Mouse (Mus musculus) megakaryocyte-erythroid progenitor cell, adult 5-6 weeks (primary cell): ENCODE measurements around the gene Tnfrsf1a. TPM values are rescaled to one million over a fixed set of nuclear protein-coding genes. Genes with fewer than 3 reads are reported as not detected.

Experiments used
- ATAC-seq: replicated peaks from 2 replicates; pipeline ENCODE4 v1.8.0; 2016; ENCODE audit warnings: mild to moderate bottlenecking, inconsistent platforms; ENCODE audit not compliant: severe bottlenecking, poor library complexity, low FRiP score, low TSS enrichment
- total RNA-seq, 2 experiments: library from RNA; stranded (forward) in 1 of 2; stranded (reverse) in 1 of 2; fragments of 200-1000, 215-1000 nt in 1 of 2; fragments of >200 nt in 1 of 2; fragmentation: Nextera tagmentation in 1 of 2; gene quantifications; 2 replicates each; pipeline ENCODE4 v1.2.3; 2014 to 2017

The Tnfrsf1a gene
- total RNA-seq, 2 experiments from 2014 or later: 6.3 to 8.6 TPM

DNA sequence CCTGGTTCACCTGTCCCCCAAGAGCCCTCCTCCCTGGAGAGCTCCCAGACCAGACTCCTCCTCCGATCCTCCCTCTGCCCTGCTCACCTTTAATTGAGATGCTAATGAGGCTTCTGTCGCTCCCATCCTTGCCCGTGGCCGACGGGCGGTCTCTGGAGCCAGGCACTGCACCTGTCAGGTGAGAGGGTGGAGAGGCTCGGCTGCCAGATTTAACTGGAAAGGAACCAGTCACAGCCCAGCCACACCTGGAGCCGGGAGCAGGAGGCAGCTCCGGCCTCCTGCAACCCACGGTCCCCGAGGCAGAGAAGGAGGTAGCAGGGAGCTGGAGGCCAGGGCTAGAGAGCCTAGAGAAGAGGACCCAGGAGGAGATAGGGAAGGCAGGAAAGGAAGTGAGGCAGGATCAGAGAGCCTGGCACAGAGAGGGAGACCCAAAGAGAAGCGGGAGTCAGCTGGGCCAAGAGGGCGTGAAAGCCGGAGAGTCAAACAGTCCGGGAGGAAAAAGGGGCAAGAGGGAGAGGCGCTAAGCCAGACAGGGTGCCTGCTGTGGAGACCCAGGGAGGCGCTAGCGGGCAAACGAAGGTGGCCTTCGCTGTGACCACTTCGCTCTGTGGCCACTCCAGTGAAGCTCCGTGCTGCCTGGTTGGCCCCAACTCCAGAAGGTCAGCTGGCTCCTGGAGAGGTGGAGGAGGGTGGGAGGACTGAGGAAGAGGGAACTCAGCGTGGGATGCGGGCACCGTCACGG is 27.9 kb upstream of the Tnfrsf1a start:
- ATAC-seq: no peak

DNA sequence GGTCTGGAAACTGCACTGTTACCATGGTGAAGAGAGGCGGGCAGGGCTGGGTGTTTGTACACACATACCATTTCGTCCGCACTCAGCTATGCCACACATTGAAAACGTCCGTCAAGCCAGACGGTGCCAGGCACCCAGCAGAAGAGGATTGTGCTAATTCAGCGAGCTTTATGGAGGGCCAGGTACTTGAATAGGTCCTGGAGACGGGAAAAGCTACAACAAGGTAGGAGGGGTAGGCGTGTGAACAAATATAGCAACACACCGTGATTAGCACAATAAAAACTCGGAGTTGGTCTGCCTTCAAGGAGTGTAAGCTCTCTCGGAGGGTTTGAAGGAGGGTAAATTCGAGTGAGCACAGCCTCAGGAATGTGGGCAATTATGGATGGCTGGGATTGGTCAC is 26.4 kb upstream of the Tnfrsf1a start:
- ATAC-seq: no peak

DNA sequence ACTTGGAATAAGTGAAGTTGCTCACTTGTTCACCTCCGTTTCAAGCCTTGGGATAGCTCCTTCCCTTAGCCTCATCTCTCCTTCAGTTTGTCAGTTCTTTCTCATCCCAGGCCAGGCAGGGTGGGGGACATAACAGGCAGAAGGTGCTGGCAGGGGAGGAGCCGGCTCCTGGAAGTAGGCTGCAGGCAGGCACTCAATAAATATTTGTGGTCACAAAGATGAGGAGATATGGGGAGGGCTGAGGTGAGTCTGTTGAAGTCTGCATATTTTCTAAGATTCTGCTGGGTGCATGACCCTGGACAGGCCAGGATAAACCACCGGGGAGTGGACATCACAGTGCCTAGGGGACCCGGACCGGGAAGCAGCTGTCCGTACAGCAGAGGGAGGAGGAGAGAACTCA is 25.6 kb upstream of the Tnfrsf1a start:
- no peak for ATAC-seq

DNA sequence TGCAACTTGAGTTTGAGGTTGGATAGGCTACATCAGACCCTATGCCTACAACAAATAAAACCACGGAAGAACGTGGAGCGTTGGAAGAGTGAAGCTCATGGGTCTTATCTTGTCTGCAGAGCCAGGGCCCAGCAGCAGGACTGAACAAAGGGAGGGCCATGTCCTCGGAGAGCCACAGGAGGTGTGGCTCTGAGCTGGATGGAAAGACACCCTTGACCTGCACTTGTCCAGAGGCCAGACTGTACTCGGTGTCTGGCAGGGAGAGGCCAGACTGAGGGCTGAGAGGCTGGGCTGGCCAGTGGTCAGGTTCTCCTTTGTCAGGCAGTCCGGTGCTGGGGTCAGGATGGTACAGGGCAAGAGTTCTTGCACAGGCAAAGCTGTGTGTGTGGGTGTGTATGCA is 23.8 kb upstream of the Tnfrsf1a start:
- no peak for ATAC-seq

DNA sequence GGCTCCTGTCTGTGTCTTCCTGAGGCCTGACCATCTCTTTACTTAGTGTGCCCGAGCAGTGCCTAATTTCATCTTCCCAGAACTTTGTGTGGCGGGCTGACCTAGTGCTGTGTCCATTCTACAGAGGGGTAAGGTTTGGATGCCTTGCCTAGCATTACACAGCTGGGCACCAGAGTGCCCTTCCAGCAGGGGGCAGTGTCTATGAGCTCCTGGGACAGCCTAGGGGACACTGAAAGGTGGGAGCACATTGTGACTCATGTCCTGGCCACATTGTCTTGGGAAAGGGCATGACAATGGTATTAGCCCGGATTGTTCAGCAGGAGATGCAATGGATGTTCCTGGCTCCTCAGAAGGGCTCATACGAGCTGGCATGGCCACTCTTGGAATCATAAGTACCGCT is 20.9 kb upstream of the Tnfrsf1a start:
- ATAC-seq: 0 out of 2 replicates have a peak, but pooled peaks have one; percentile 47

DNA sequence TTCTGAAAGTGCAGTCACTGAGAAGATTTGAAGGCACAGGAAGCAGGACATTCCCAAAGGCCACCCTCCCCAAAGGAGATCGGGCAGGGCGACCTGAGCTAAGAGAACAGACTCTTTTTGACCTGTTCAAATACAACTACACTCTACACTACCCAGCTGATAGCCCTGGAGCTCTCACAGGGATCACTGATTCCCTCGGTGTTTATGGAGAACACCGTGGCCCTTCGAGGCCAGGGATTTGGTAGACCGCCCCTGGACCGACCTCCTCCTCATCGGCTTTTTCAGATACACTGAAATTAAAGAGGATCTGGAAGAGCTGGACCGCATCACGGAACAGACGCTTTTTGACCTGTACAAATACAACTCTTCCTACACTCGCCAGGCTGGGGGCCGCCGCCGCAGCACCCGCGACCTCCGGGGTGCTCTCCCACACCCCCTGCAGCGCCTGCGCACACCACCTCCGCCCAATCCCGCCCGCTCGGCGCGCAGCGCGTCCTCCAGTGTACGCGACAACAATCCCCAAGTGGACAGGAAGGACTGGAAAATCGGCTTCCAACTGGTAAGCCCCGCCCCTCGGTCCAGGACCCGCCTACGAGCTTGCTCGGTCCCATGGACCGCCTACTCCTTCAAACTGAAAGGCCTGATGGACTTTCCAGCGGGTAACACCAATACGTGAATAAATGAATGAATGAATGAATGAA is 18.4 kb upstream of the Tnfrsf1a start:
- peak; percentile 79 for ATAC-seq

DNA sequence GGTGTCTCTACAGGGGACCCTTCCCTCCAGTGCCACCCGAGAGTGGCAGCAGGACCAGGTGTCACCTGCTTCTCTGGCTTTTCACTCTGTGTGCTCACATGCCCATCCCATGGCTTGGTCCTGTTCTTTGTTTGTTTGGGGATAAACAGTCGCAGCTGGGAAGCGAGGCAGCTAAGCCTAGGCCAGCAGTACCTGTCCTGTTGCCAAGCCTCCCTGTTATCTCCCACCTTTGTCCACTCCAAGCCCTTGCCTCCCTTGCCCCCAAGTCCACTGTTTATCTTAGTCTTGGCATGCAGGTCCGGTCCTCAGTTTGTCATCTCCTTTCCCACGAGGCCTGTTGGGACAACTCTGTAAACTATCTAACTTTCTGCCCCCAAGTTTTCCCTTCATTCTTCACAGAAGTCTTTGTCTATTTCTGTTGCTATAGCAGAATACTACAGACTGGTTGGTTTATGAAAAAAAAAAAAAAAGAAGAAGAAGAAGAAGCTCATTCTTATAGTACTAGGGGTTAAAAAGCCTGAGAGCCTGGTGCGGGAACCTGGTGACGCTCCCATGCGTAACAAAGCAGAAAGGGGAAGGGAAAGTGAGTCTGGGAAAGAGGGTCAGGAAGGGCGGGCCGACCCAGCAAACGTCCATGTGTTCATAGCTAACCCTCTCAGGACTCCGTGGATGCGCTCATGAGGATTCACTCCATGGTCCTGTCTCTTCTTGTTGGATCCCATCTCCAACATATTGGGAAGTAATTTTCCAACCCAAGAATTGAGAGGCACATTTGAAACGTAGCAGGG is 15.9 kb upstream of the Tnfrsf1a start:
- no peak for ATAC-seq

DNA sequence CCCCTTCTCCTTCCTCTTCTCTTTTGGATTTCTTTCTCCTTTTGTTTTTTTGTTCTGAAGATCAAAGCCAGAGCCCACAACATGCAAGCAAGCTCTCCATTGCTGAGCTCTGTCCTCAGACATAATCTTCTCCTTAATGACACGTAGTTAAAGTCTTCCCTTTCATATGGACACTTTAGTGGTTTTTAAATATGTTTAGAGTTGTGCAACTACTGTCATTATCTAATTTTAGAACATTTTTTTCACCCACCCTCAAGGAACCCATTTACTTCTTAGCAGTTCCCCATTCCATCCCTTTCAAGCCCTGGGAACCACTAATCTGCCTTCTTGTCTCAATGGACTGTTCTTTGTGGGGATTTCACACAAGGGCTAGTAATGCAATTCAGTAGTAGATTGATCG is 14.8 kb upstream of the Tnfrsf1a start:
- no peak for ATAC-seq

DNA sequence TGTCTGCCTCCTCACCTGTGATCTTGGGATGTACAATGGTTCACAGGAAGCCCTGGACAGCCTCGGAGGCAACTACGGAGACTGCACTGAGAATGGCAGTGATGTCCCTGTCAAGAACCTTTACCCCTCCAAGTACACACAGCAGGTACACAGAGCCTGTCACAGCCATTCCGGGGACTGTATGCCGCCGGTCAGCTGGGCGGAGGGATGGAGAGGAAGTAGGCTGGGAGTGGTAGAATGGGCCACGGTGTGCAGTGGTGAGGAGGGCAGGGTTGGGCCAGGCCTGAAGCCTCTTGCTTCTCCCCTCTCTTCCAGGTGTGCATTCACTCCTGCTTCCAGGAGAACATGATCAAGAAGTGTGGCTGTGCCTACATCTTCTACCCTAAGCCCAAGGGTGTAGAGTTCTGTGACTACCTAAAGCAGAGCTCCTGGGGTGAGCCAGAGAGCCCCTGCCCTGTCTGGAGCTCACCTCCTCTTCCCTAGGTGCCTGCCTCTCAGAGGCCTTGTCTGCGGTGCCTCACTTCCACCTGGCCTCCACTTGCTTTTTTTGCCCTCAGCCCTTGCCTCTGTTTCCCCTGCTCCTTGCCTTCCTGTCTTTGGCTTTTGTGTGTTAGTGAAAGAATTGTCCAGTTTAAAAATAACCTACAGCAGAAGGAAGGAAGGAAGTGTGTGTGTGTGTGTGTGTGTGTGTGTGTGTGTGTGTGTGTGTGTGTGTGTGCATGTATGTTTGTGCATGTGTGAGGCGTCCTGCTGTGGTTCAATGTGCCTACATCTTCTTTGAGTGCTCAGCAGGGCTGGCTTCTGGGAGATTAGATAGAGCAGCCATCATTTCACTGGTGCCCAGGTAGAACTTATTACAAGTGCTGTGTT is 10.1 kb upstream of the Tnfrsf1a start:
- no peak for ATAC-seq

DNA sequence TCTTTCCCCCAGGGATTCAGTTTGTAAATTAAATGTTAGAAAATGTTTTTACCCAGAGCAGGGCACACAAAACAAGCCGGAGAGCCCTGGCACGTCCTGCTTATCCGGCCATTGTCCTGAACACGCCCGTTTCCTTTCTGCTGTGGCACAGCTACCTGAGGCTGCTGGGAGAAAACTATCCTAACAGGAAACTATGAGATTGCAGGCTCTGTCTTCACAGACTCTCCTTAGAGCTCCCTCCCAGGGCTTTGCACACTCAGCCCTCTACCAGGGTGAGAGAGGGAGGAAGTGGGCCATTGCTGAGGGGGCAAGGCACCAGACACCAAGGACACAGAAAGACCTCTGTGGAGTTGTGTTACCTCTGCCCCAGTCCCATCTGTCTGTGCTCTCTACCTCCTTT is 8.9 kb upstream of the Tnfrsf1a start:
- ATAC-seq: no peak

DNA sequence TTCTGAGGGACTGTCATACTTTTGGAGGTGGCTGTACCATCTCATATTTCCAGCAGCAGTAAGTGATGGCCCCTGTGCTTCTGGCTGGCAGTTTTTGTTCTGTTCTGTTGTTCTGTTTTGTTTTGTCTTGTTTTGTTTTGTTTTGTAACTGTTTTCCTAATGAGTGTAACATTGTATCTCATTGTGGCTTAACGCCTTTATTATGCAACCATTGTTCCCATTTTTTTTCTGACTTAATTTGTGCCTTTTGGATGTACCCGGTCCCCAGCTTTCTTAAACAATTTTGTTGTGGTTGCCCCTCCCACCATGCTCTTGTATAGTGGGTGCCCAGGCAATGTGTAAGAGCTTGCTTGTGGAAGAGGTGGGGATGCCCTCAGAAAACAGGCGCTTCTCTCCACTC is 7.0 kb upstream of the Tnfrsf1a start:
- ATAC-seq: no peak

DNA sequence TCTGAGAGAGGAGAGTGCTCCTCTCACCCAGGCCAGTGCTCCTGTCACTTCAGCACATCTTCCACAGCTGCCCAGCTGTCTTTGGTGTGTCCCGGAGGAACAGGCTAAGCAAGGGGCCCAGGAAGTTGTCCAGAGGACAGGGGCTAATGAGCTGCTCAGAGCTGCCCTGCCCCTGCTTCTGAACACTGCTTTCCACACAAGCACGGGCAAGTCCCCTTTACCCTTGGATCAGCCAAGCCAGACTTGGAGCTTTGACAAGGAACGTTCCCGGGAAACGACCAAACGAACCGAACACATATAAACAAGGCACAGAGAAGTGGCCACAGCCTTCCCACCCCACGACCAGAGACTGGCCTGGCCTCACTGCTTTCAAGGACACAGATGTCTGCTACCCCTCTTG is 5.1 kb upstream of the Tnfrsf1a start:
- no peak for ATAC-seq

DNA sequence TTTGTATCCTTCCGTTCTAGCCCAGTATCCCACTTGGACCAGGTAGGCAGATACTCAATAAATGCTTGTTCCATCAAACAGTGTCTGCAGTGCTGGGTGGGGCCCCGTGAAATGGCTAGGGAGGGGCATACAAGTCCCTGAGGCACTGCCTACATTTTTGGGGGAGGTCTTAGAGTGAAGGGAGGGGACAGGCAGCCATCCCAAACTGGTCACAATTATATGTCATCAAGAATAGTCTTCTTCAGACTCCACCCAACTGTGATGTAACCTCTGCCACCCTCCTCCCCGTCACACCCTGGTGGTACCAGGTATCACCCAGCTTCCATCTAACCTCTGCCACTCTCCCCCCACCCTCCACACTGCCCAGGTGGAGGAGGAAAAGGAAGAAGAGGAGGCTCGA is 4.3 kb upstream of the Tnfrsf1a start:
- no peak for ATAC-seq

DNA sequence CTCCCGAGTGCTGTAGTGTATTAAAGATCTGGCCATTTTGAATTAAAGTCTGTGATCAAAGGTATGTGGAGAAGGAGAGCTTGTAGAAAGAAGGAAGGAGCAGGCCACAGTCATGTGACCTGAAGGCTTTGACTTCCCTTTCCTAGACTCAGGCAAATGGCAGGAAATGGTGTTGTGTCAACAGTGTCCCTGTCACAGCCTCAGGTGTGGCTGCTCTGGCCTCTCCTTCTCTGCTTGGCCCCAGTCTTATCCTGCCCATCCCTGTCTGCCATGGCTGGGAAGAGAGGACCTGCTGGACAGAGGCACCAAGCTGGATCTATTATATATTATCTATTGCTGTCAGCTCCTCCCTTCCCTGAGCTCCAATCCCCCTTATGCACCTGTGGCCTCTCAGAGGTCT is 3.5 kb upstream of the Tnfrsf1a start:
- ATAC-seq: no peak

DNA sequence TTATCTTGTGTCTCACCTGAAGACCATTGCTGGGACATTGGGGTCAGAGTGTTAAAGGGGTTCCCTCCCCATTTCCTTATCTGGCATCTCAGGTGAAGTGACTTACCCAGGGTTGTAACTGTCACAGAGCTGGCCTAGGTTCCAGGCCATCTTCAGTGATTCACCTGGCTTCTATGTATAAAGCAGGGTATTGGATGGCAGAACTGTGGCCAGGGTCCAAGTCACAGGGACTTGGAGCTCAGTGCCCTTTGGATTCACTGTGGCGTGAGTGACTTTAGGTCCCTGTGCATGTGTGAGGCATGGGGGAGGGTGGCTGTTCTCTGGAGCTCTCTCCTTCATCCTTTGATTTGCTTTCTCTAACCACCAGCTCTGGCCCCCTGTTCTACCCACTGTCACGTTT is 3.1 kb upstream of the Tnfrsf1a start:
- no peak for ATAC-seq

DNA sequence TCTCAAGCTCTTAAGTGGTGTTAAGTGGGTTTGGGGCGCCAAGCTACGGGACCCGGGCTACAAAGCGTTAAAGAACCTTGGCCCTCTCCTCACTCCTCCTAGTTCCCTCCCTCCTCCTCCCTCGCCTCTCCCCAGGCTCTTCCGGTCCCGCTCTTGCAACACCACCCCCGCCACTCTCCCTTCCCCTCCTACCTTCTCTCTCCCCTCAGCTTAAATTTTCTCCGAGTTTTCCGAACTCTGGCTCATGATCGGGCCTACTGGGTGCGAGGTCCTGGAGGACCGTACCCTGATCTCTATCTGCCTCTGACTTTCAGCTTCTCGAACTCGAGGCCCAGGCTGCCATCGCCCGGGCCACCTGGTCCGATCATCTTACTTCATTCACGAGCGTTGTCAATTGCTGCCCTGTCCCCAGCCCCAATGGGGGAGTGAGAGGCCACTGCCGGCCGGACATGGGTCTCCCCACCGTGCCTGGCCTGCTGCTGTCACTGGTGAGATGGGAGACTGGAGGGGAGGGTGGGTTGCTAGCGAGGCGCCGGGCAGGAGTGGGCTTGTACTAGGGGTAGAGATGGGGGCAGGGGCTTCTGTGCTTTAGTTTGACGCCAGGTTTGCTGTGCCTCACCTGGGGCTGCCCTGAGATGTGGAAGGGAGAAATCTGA is 541 bp downstream of the Tnfrsf1a start:
- ATAC-seq: peak; percentile 75

DNA sequence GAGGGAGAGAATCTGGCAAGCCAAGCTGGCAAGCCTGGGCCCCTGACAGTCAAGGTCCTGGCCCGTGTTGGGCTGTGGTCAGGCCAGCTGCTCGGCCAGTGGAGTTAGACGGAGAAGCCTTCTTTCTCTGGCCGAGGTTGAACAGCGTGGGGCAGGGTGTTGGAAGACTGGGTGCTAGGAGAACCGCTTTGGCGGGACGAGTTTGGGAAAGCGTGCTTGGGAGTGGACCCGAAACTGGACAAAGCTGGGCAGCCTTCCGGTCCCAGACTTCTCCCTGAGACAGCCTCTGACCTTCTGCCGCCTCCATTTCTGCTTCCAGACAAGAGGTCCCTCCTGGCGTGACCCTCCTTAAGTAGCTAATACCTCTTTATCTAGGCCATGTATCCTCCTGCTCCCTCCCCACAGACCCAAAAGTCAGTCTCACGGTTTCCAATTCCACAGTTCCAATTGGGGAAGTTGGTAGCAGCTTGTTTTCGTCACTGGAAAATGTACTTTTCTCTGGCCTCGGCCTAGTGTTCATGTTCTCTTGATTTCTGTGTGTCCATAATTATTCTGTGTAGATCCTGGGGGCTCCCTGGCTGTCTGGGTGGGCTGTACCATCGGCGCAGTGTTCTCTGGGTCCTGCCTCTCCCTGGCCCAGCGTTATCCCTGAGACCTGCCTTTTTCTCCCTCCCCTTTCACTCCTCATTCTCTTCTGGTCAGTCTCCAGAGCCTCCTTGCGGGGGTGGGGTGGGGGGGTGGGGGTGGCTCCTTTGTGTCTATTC is 1.3 kb downstream of the Tnfrsf1a start:
- no peak for ATAC-seq

DNA sequence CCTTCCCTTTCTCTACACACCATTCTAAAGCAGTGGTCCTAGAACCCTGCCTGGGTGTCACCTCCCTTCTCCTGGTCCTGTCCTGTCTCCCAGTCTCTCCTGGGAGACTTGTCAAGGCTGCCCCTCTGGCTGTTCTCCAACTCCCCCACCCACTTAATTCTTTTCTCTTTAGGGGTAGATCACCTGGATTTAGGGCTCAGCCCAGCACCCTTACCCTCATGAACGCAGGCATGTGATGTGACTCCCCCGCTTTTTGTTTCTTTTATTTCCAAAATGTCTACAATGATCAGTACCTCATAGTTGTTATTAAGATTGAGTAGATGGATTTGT is 1.8 kb downstream of the Tnfrsf1a start:
- no peak for ATAC-seq
